ENCODE assay signal across 8 mouse cellular contexts in genomic region chr10:81317273-81317672, GRCm38 (mm10). TPM values are rescaled to one million over a fixed set of nuclear protein-coding genes. Genes with fewer than 3 reads are reported as not detected.
DNase-seq lines count a peak whose midpoint lies in the region; ATAC-seq and TF ChIP-seq lines count a peak whose summit lies in the region.

No protein-coding gene starts in this region.

- ATAC-seq in hindbrain, embryonic 16.5 days = no peak
- no peak for ATAC-seq in liver, embryonic 12.5 days
- ATAC-seq in neural tube, embryonic 15.5 days (ENCODE audit: low FRiP score) = no peak

- peak overlapping the region; percentile 2; the same call in 1 of the 2 replicates for H3K4me2 ChIP-seq in hindbrain, embryonic 16.5 days (ENCODE audit: low read length)
- peak overlapping the region; percentile 63 for H3K4me2 ChIP-seq in liver, embryonic 12.5 days
- peak overlapping the region; percentile 38 for H3K4me2 ChIP-seq in neural tube, embryonic 15.5 days

- no peak for TF ChIP-seq CTCF in left cerebral cortex, adult 2 months (IDR thresholded peaks at IDR 0.05)

- H3K27me3 ChIP-seq in hindbrain, embryonic 16.5 days (replicated peaks; ENCODE audit: control insufficient read depth, insufficient read depth, low read length) = no peaks in the 10 kb centered on the region
- no peaks in the 10 kb centered on the region for H3K27me3 ChIP-seq in liver, embryonic 12.5 days (replicated peaks)
- no peaks in the 10 kb centered on the region for H3K27me3 ChIP-seq in neural tube, embryonic 15.5 days (replicated peaks)

- no peak for DNase-seq in left cerebral cortex, adult 2 months (ENCODE audit: extremely low spot score in 1 of 2, low spot score in 2 of 2)
- DNase-seq in left cerebral cortex, postnatal 25 days (ENCODE audit: low spot score in 2 of 2) = no peak
- peak; percentile 33 for DNase-seq in brain, adult 2 months (ENCODE audit: low read depth, low spot score)
- DNase-seq in frontal cortex, adult 2 months (ENCODE audit: extremely low spot score in 1 of 2, low spot score in 1 of 2) = no peak
- DNase-seq in right cerebral cortex, postnatal 4 days = no peak

- peaks cover 19% of the 10 kb centered on the region for H3K4me1 ChIP-seq in hindbrain, embryonic 16.5 days (ENCODE audit: control insufficient read depth, insufficient read depth, low read depth, low read length)
- H3K4me1 ChIP-seq in liver, embryonic 12.5 days = peaks cover 60% of the 10 kb centered on the region
- H3K4me1 ChIP-seq in neural tube, embryonic 15.5 days = peaks cover 32% of the 10 kb centered on the region

- no peaks in the 10 kb centered on the region for H3K9me3 ChIP-seq in hindbrain, embryonic 16.5 days (ENCODE audit: control insufficient read depth, low read length)
- H3K9me3 ChIP-seq in liver, embryonic 12.5 days (replicated peaks) = no peaks in the 10 kb centered on the region
- H3K9me3 ChIP-seq in neural tube, embryonic 15.5 days (replicated peaks) = no peaks in the 10 kb centered on the region

- WGBS in hindbrain, embryonic 16.5 days = 18% methylated on average over 20 of the region's 20 CpGs
- 21% methylated on average over 20 of the region's 20 CpGs for whole genome bisulfite sequencing in liver, embryonic 12.5 days (ENCODE audit: insufficient replicate concordance)
- 20% methylated on average over 20 of the region's 20 CpGs for WGBS in neural tube, embryonic 15.5 days

- intact Hi-C loops in left cerebral cortex, adult 2 months (cut with DNase I) = no loop called here
- intact Hi-C loops in left cerebral cortex, postnatal 25 days (cut with DNase I) = loop anchor here (2.0 kb wide), 1 partner anchor 24 kb away; the partner anchor contains the start of gene Pip5k1c

- H3K27ac ChIP-seq in left cerebral cortex, adult 2 months = 0 out of 2 replicates have a peak overlapping the region, but pooled peaks have one; percentile 24
- H3K27ac ChIP-seq in hindbrain, embryonic 16.5 days (ENCODE audit: low read depth, low read length) = no peak overlapping the region
- H3K27ac ChIP-seq in liver, embryonic 12.5 days = peak overlapping the region; percentile 18; the same call in 1 of the 2 replicates
- no peak overlapping the region for H3K27ac ChIP-seq in neural tube, embryonic 15.5 days (replicated peaks)

- H3K9ac ChIP-seq in hindbrain, embryonic 16.5 days (ENCODE audit: low read depth, low read length) = no peak overlapping the region
- H3K9ac ChIP-seq in liver, embryonic 12.5 days = peak overlapping the region; percentile 44
- H3K9ac ChIP-seq in neural tube, embryonic 15.5 days (replicated peaks) = 0 out of 2 replicates have a peak overlapping the region, but pooled peaks have one; percentile 14

- H3K4me3 ChIP-seq in left cerebral cortex, adult 2 months = no peak overlapping the region
- H3K4me3 ChIP-seq in hindbrain, embryonic 16.5 days (ENCODE audit: low read length) = no peak overlapping the region
- H3K4me3 ChIP-seq in liver, embryonic 12.5 days = peak overlapping the region; percentile 16
- no peak overlapping the region for H3K4me3 ChIP-seq in neural tube, embryonic 15.5 days (replicated peaks)

- peaks cover 45% of the 10 kb centered on the region for H3K36me3 ChIP-seq in hindbrain, embryonic 16.5 days (ENCODE audit: control insufficient read depth, insufficient read depth, low read length)
- H3K36me3 ChIP-seq in liver, embryonic 12.5 days = peaks cover 61% of the 10 kb centered on the region
- peaks cover 56% of the 10 kb centered on the region for H3K36me3 ChIP-seq in neural tube, embryonic 15.5 days

RNA-seq across cellular contexts. Expression of gene Cactin, which starts 3.6 kb away (rescaled TPM):
- 10 to 100 TPM; 31.3 to 31.8 TPM for total RNA-seq in left cerebral cortex, adult 2 months (2021)
- 10 to 100 TPM; 27.8 to 28.4 TPM for total RNA-seq in left cerebral cortex, postnatal 25 days (2021)
- 26.3 and 30.6 TPM in 2 replicates for polyA plus RNA-seq in hindbrain, embryonic 16.5 days (2015; fragmentation: Nextera tagmentation; extraction: Ambion mirVana)
- 52.9 and 55.1 TPM in 2 replicates for polyA plus RNA-seq in liver, embryonic 12.5 days (2016; fragmentation: Nextera tagmentation; extraction: Ambion mirVana)
- 27.8 and 34.0 TPM in 2 replicates for polyA plus RNA-seq in neural tube, embryonic 15.5 days (2015; fragmentation: Nextera tagmentation; extraction: Ambion mirVana)
- 31.5 and 31.9 TPM in 2 replicates for polyA plus RNA-seq in frontal cortex, adult 2 months (2012; rRNA removed)

RNA-seq across cellular contexts. Expression of gene Tbxa2r, which starts 11.3 kb away (rescaled TPM):
- total RNA-seq in left cerebral cortex, adult 2 months (2021) = under 1 TPM; 0.70 to 0.82 TPM
- 1 to 10 TPM; 1.2 to 1.4 TPM for total RNA-seq in left cerebral cortex, postnatal 25 days (2021)
- polyA plus RNA-seq in hindbrain, embryonic 16.5 days (2015; fragmentation: Nextera tagmentation; extraction: Ambion mirVana) = 5.4 and 6.3 TPM in 2 replicates
- polyA plus RNA-seq in liver, embryonic 12.5 days (2016; fragmentation: Nextera tagmentation; extraction: Ambion mirVana) = 6.7 and 7.0 TPM in 2 replicates
- polyA plus RNA-seq in neural tube, embryonic 15.5 days (2015; fragmentation: Nextera tagmentation; extraction: Ambion mirVana) = 5.5 and 11.4 TPM in 2 replicates
- 2.3 and 3.3 TPM in 2 replicates for polyA plus RNA-seq in frontal cortex, adult 2 months (2012; rRNA removed)

RNA-seq across cellular contexts. Expression of gene Pip5k1c, which starts 24.5 kb away (rescaled TPM):
- total RNA-seq in left cerebral cortex, adult 2 months (2021) = 100 to 1,000 TPM; 431 TPM
- 100 to 1,000 TPM; 402 to 420 TPM for total RNA-seq in left cerebral cortex, postnatal 25 days (2021)
- polyA plus RNA-seq in hindbrain, embryonic 16.5 days (2015; fragmentation: Nextera tagmentation; extraction: Ambion mirVana) = 128 and 144 TPM in 2 replicates
- polyA plus RNA-seq in liver, embryonic 12.5 days (2016; fragmentation: Nextera tagmentation; extraction: Ambion mirVana) = 27.8 and 29.0 TPM in 2 replicates
- 116 and 124 TPM in 2 replicates for polyA plus RNA-seq in neural tube, embryonic 15.5 days (2015; fragmentation: Nextera tagmentation; extraction: Ambion mirVana)
- 326 and 360 TPM in 2 replicates for polyA plus RNA-seq in frontal cortex, adult 2 months (2012; rRNA removed)

RNA-seq across cellular contexts. Expression of gene Gipc3, which starts 25.8 kb away (rescaled TPM):
- total RNA-seq in left cerebral cortex, adult 2 months (2021) = 1 to 10 TPM; 1.7 to 2.1 TPM
- total RNA-seq in left cerebral cortex, postnatal 25 days (2021) = under 1 TPM; 0.92 to 0.96 TPM
- not detected in 2 replicates for polyA plus RNA-seq in hindbrain, embryonic 16.5 days (2015; fragmentation: Nextera tagmentation; extraction: Ambion mirVana)
- 0.04 TPM in 1 of 2 replicates, not detected in the other for polyA plus RNA-seq in liver, embryonic 12.5 days (2016; fragmentation: Nextera tagmentation; extraction: Ambion mirVana)
- not detected in 2 replicates for polyA plus RNA-seq in neural tube, embryonic 15.5 days (2015; fragmentation: Nextera tagmentation; extraction: Ambion mirVana)
- polyA plus RNA-seq in frontal cortex, adult 2 months (2012; rRNA removed) = 0.96 and 1.1 TPM in 2 replicates

RNA-seq across cellular contexts. Expression of gene Tjp3, which starts 25.9 kb away (rescaled TPM):
- under 1 TPM; 0.26 to 0.45 TPM for total RNA-seq in left cerebral cortex, adult 2 months (2021)
- under 1 TPM; 0.23 to 0.30 TPM for total RNA-seq in left cerebral cortex, postnatal 25 days (2021)
- 5.3 and 6.4 TPM in 2 replicates for polyA plus RNA-seq in hindbrain, embryonic 16.5 days (2015; fragmentation: Nextera tagmentation; extraction: Ambion mirVana)
- polyA plus RNA-seq in liver, embryonic 12.5 days (2016; fragmentation: Nextera tagmentation; extraction: Ambion mirVana) = 1.1 and 1.3 TPM in 2 replicates
- polyA plus RNA-seq in neural tube, embryonic 15.5 days (2015; fragmentation: Nextera tagmentation; extraction: Ambion mirVana) = 4.1 and 7.9 TPM in 2 replicates
- polyA plus RNA-seq in frontal cortex, adult 2 months (2012; rRNA removed) = 0.34 and 0.46 TPM in 2 replicates

Comparison
In these comparisons a context has a peak if more than half of its experiments do, and no peak if none do; other contexts are left out.
1. H3K27ac ChIP-seq: peak in left cerebral cortex, adult 2 months (single experiment) and liver, embryonic 12.5 days (single experiment); none in hindbrain, embryonic 16.5 days (single experiment) and neural tube, embryonic 15.5 days (single experiment).
2. H3K4me2 ChIP-seq: peak in every context shown above with its lines; median percentile 63 in liver, embryonic 12.5 days; 38 in neural tube, embryonic 15.5 days; 2 in hindbrain, embryonic 16.5 days.